Mouse (Mus musculus) spleen, postnatal 14 days (tissue): ENCODE measurements around the gene Yipf1.

Source experiments
- DNase-seq, 2 experiments: peaks; one replicate each; pipeline ENCODE4 v3.0.0; 2021 to 2022; ENCODE audit warnings: low spot score in 2 of 2

Gene Yipf1

GRCm38 (mm10) chr4:107372304-107372703, 58.1 kb downstream of the Yipf1 start:
- no peak for DNase-seq

GRCm38 (mm10) chr4:107374677-107375076, 60.5 kb downstream of the Yipf1 start:
- DNase-seq = no peak

GRCm38 (mm10) chr4:107378954-107379353, 64.8 kb downstream of the Yipf1 start:
- DNase-seq = no peak

GRCm38 (mm10) chr4:107380871-107381270, 66.7 kb downstream of the Yipf1 start:
- no peak for DNase-seq

GRCm38 (mm10) chr4:107387038-107387437, 72.9 kb downstream of the Yipf1 start:
- no peak for DNase-seq

GRCm38 (mm10) chr4:107387465-107387864, 73.3 kb downstream of the Yipf1 start:
- DNase-seq = no peak

- DNase-seq = no peak
Observed at GRCm38 (mm10) chr4:107388291-107388690, 74.1 kb downstream of the Yipf1 start.

GRCm38 (mm10) chr4:107389345-107389744, 75.2 kb downstream of the Yipf1 start:
- no peak for DNase-seq

- no peak for DNase-seq
Observed at GRCm38 (mm10) chr4:107393771-107394170, 79.6 kb downstream of the Yipf1 start.
